Mouse (Mus musculus): Measurements from ENCODE around the gene Slc25a42. TPM values are rescaled to one million over a fixed set of nuclear protein-coding genes. Genes with fewer than 3 reads are reported as not detected.
"Not testable (repeated sequence)": the region's sequence is repeated elsewhere in the genome, so short reads cannot be mapped to it uniquely, and the experiment has no call there.

Gene Slc25a42
- polyA plus RNA-seq, 1 experiment from 2014 or later = 12.2 TPM

GRCm38 (mm10) chr8:70219107-70219684 is 7.1 kb upstream of the Slc25a42 start:
- H3K27ac ChIP-seq (ENCODE audit: low read depth, low read length) = no peak overlapping the region
- no peak overlapping the region for H3K4me2 ChIP-seq (replicated peaks; ENCODE audit: low read depth)
- WGBS = 50% methylated on average over 5 of the region's 5 CpGs
- H3K4me3 ChIP-seq (ENCODE audit: low read depth, low read length) = no peak overlapping the region
- H3K4me1 ChIP-seq (replicated peaks; ENCODE audit: control insufficient read depth, insufficient read depth, low read length) = 0 out of 2 replicates have a peak, but pooled peaks cover 2% of the 10 kb centered on the region
- no peaks in the 10 kb centered on the region for H3K27me3 ChIP-seq (replicated peaks; ENCODE audit: control insufficient read depth, insufficient read depth, low read length)
- peaks cover 5% of the 10 kb centered on the region; the same call in 1 of the 2 replicates for H3K36me3 ChIP-seq (ENCODE audit: control insufficient read depth, insufficient read depth)
- no peaks in the 10 kb centered on the region for H3K9me3 ChIP-seq (ENCODE audit: control insufficient read depth)
- TF ChIP-seq CTCF (IDR thresholded peaks at IDR 0.05; ENCODE audit: low read depth) = no peak
- no peak for ATAC-seq
- no peak overlapping the region for H3K9ac ChIP-seq (ENCODE audit: low read depth, low read length)

GRCm38 (mm10) chr8:70217441-70217840 is 5.3 kb upstream of the Slc25a42 start:
- no peak overlapping the region for H3K4me2 ChIP-seq (replicated peaks; ENCODE audit: low read depth)
- H3K9me3 ChIP-seq (ENCODE audit: control insufficient read depth) = no peaks in the 10 kb centered on the region
- H3K27me3 ChIP-seq (replicated peaks; ENCODE audit: control insufficient read depth, insufficient read depth, low read length) = no peaks in the 10 kb centered on the region
- H3K4me3 ChIP-seq (ENCODE audit: low read depth, low read length) = no peak overlapping the region
- peaks cover 3% of the 10 kb centered on the region; the same call in 1 of the 2 replicates for H3K36me3 ChIP-seq (ENCODE audit: control insufficient read depth, insufficient read depth)
- 0 out of 2 replicates have a peak, but pooled peaks cover 2% of the 10 kb centered on the region for H3K4me1 ChIP-seq (replicated peaks; ENCODE audit: control insufficient read depth, insufficient read depth, low read length)
- TF ChIP-seq CTCF (IDR thresholded peaks at IDR 0.05; ENCODE audit: low read depth) = no peak
- H3K27ac ChIP-seq (ENCODE audit: low read depth, low read length) = no peak overlapping the region
- no peak for ATAC-seq
- no peak overlapping the region for H3K9ac ChIP-seq (ENCODE audit: low read depth, low read length)

- no peak overlapping the region for H3K9ac ChIP-seq (ENCODE audit: low read depth, low read length)
- H3K4me3 ChIP-seq (ENCODE audit: low read depth, low read length) = no peak overlapping the region
- no peaks in the 10 kb centered on the region for H3K27me3 ChIP-seq (replicated peaks; ENCODE audit: control insufficient read depth, insufficient read depth, low read length)
- no peak overlapping the region for H3K27ac ChIP-seq (ENCODE audit: low read depth, low read length)
- H3K4me2 ChIP-seq (replicated peaks; ENCODE audit: low read depth) = no peak overlapping the region
- H3K4me1 ChIP-seq (replicated peaks; ENCODE audit: control insufficient read depth, insufficient read depth, low read length) = 0 out of 2 replicates have a peak, but pooled peaks cover 2% of the 10 kb centered on the region
- no peaks in the 10 kb centered on the region for H3K9me3 ChIP-seq (ENCODE audit: control insufficient read depth)
- TF ChIP-seq CTCF (IDR thresholded peaks at IDR 0.05; ENCODE audit: low read depth) = no peak
- no peak for ATAC-seq
- no peaks in the 10 kb centered on the region for H3K36me3 ChIP-seq (ENCODE audit: control insufficient read depth, insufficient read depth)
- 29% methylated on average over 1 of the region's 1 CpGs for WGBS
Observed at GRCm38 (mm10) chr8:70216566-70216965, 4.5 kb upstream of the Slc25a42 start.

DNA sequence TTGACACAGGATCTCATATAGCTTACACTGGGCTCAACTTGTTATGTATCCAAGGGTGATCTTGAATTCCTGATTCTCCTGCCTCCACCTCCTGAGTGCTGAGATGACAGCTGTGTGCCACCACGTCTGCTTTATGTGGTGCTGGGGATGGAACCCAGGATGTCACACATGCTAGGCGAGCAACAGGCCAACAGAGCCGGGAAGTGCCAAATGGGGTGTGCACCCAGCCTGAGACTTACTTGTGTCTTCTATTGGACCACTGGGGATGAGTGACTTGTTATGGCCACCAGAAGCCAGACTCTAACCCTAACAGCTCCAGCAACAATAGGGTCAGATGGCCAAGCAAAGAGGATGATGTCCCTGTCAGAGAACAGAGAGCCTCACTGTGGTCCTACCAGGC is 4.1 kb upstream of the Slc25a42 start:
- not testable (repeated sequence) for H3K36me3 ChIP-seq (ENCODE audit: control insufficient read depth, insufficient read depth); H3K27ac ChIP-seq (ENCODE audit: low read depth, low read length); H3K4me1 ChIP-seq (replicated peaks; ENCODE audit: control insufficient read depth, insufficient read depth, low read length); H3K9ac ChIP-seq (ENCODE audit: low read depth, low read length); H3K4me2 ChIP-seq (replicated peaks; ENCODE audit: low read depth); H3K4me3 ChIP-seq (ENCODE audit: low read depth, low read length); H3K9me3 ChIP-seq (ENCODE audit: control insufficient read depth); H3K27me3 ChIP-seq (replicated peaks; ENCODE audit: control insufficient read depth, insufficient read depth, low read length); ATAC-seq
- 71% methylated on average over 3 of the region's 3 CpGs for WGBS

DNA sequence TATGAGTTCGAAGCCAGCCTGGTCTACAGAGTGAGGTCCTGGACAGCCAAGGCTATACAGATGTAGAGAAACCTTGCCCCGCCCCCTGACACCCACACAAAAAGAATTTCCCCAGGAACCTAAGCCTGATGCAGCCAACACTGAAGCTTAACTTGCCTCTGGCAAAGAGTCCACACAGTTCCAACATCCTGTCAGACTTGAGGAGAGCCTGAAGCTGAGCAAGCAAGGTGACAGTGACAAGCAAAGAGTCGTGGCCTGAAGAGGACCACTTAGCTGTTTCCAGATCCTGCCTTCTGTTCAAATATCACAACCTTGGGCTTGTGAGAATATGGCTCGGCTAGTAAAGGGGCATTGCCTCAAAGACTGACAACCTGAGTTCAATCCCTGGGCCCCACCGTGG is 3.0 kb upstream of the Slc25a42 start:
- H3K4me2 ChIP-seq (replicated peaks; ENCODE audit: low read depth) = no peak overlapping the region
- no peaks in the 10 kb centered on the region for H3K27me3 ChIP-seq (replicated peaks; ENCODE audit: control insufficient read depth, insufficient read depth, low read length)
- H3K9ac ChIP-seq (ENCODE audit: low read depth, low read length) = no peak overlapping the region
- WGBS = 70% methylated on average over 5 of the region's 5 CpGs
- no peaks in the 10 kb centered on the region for H3K9me3 ChIP-seq (ENCODE audit: control insufficient read depth)
- no peak overlapping the region for H3K4me3 ChIP-seq (ENCODE audit: low read depth, low read length)
- ATAC-seq = no peak
- H3K27ac ChIP-seq (ENCODE audit: low read depth, low read length) = no peak overlapping the region
- no peaks in the 10 kb centered on the region for H3K36me3 ChIP-seq (ENCODE audit: control insufficient read depth, insufficient read depth)
- TF ChIP-seq CTCF (IDR thresholded peaks at IDR 0.05; ENCODE audit: low read depth) = no peak
- 0 out of 2 replicates have a peak, but pooled peaks cover 10% of the 10 kb centered on the region for H3K4me1 ChIP-seq (replicated peaks; ENCODE audit: control insufficient read depth, insufficient read depth, low read length)

DNA sequence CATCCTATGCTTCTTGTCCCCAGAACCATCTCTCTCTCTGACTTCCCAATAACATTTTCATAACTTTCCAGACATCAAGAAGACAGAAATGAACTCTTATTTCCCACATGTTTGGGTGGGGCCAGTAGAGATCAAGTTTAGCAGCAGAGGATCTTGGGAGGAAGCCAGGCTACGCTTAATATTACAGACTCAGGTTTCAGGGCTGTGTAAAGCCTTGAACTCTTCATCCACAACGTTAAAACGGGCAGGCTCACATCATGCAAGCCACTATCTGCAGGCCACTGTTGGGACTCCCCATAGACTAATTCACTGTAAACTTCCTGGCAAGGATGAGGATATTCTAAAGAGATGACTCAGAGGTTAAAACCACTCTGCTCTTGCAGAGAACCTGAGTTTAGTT is 2.3 kb upstream of the Slc25a42 start:
- Histone ChIP-seq H3K27ac (ENCODE audit: low read depth, low read length) (no peak overlapping the region), H3K9ac (ENCODE audit: low read depth, low read length) (no peak overlapping the region), H3K9me3 (ENCODE audit: control insufficient read depth) (no peaks in the 10 kb centered on the region), H3K4me2 (replicated peaks; ENCODE audit: low read depth) (no peak overlapping the region), H3K36me3 (ENCODE audit: control insufficient read depth, insufficient read depth) (no peaks in the 10 kb centered on the region), H3K4me3 (ENCODE audit: low read depth, low read length) (no peak overlapping the region), H3K27me3 (replicated peaks; ENCODE audit: control insufficient read depth, insufficient read depth, low read length) (no peaks in the 10 kb centered on the region), H3K4me1 (replicated peaks; ENCODE audit: control insufficient read depth, insufficient read depth, low read length) (0 out of 2 replicates have a peak, but pooled peaks cover 9% of the 10 kb centered on the region)
- 64% methylated on average over 3 of the region's 3 CpGs for WGBS
- ATAC-seq = no peak
- TF ChIP-seq CTCF (IDR thresholded peaks at IDR 0.05; ENCODE audit: low read depth) = no peak
